Mouse (Mus musculus): ENCODE data around the gene Rundc3a.

GRCm38 (mm10) chr11:102356636-102357350, 36.4 kb upstream of the Rundc3a start:
- TF ChIP-seq CTCF (IDR thresholded peaks at IDR 0.05) (no peak), POLR2A (IDR thresholded peaks at IDR 0.05; ENCODE audit: insufficient read depth, low read depth, low read length) (no peak)
